Mouse (Mus musculus) megakaryocyte progenitor cell, adult 5-6 weeks (primary cell): ENCODE measurements around the gene Ccdc3. TPM values are rescaled to one million over a fixed set of nuclear protein-coding genes. Genes with fewer than 3 reads are reported as not detected.

ENCODE experiments used
- ATAC-seq: replicated peaks from 2 replicates; pipeline ENCODE4 v1.8.0; 2016; ENCODE audit warnings: mild to moderate bottlenecking, moderate TSS enrichment, inconsistent platforms; ENCODE audit not compliant: poor library complexity
- total RNA-seq, 2 experiments: library from RNA; stranded (forward) in 1 of 2; stranded (reverse) in 1 of 2; fragments of 157-497, 149-512 nt in 1 of 2; fragments of 200-1000 nt in 1 of 2; gene quantifications; 2 replicates each; pipeline versions ENCODE4 v1.2.3 to v1.2.4; 2015 to 2017

Ccdc3 gene
- total RNA-seq (2015) (not detected in 2 replicates), total RNA-seq (2017) (not detected in 2 replicates)

GRCm38 (mm10) chr2:5137500-5138286 lies at the start of gene Ccdc3:
Gene Ccdc3 (plus strand): TSS chr2:5137776.
- 0 out of 2 replicates have a peak, but pooled peaks have one; percentile 11 for ATAC-seq

GRCm38 (mm10) chr2:5090385-5090784 lies 47.2 kb upstream of the Ccdc3 start:
- peak; percentile 85 for ATAC-seq

GRCm38 (mm10) chr2:5094876-5095275 lies 42.7 kb upstream of the Ccdc3 start:
- ATAC-seq, result no peak

GRCm38 (mm10) chr2:5095316-5095715 lies 42.3 kb upstream of the Ccdc3 start:
- ATAC-seq, result no peak

GRCm38 (mm10) chr2:5097786-5098445 lies 39.7 kb upstream of the Ccdc3 start:
- peak; percentile 74 for ATAC-seq

GRCm38 (mm10) chr2:5099176-5099575 lies 38.4 kb upstream of the Ccdc3 start:
- ATAC-seq, result no peak

GRCm38 (mm10) chr2:5101743-5102245 lies 35.8 kb upstream of the Ccdc3 start:
- no peak for ATAC-seq

GRCm38 (mm10) chr2:5102891-5103290 lies 34.7 kb upstream of the Ccdc3 start:
- no peak for ATAC-seq

GRCm38 (mm10) chr2:5112785-5113291 lies 24.7 kb upstream of the Ccdc3 start:
- ATAC-seq, result no peak

- ATAC-seq, result no peak
Observed at GRCm38 (mm10) chr2:5114386-5114785, 23.2 kb upstream of the Ccdc3 start.

GRCm38 (mm10) chr2:5116856-5117532 lies 20.6 kb upstream of the Ccdc3 start:
- ATAC-seq, result no peak

GRCm38 (mm10) chr2:5125506-5125905 lies 12.1 kb upstream of the Ccdc3 start:
- no peak for ATAC-seq

- ATAC-seq, result no peak
Observed at GRCm38 (mm10) chr2:5127369-5127768, 10.2 kb upstream of the Ccdc3 start.

- ATAC-seq, result no peak
Observed at GRCm38 (mm10) chr2:5129099-5129498, 8.5 kb upstream of the Ccdc3 start.

- no peak for ATAC-seq
Observed at GRCm38 (mm10) chr2:5132046-5132445, 5.5 kb upstream of the Ccdc3 start.

GRCm38 (mm10) chr2:5134959-5135743 lies 2.4 kb upstream of the Ccdc3 start:
- no peak for ATAC-seq

GRCm38 (mm10) chr2:5139961-5140360 lies 2.4 kb downstream of the Ccdc3 start:
- ATAC-seq, result no peak

- ATAC-seq, result no peak
Observed at GRCm38 (mm10) chr2:5144446-5144845, 6.9 kb downstream of the Ccdc3 start.

- no peak for ATAC-seq
Observed at GRCm38 (mm10) chr2:5147907-5148306, 10.3 kb downstream of the Ccdc3 start.

GRCm38 (mm10) chr2:5154711-5155110 lies 17.1 kb downstream of the Ccdc3 start:
- ATAC-seq, result no peak
